Mouse (Mus musculus) lung, adult 18-20 months (tissue): Measurements from ENCODE around the gene Rab36.
"Not testable (repeated sequence)": the region's sequence is repeated elsewhere in the genome, so short reads cannot be mapped to it uniquely, and the experiment has no call there.

ENCODE experiments used
- DNase-seq, 2 experiments: peaks; one replicate each; pipeline ENCODE4 v3.0.0; 2022; ENCODE audit warnings: mixed read lengths in 2 of 2

Gene Rab36

GRCm38 (mm10) chr10:75036883-75037379 lies at the start of gene Rab36:
Gene Rab36, plus strand, starts transcription at chr10:75037058.
- DNase-seq, result peak; percentile 89 to 93

- no peak for DNase-seq
Measured at GRCm38 (mm10) chr10:74987698-74988470, 49.0 kb upstream of the Rab36 start.

- no peak for DNase-seq
Measured at GRCm38 (mm10) chr10:74989814-74990213, 47.0 kb upstream of the Rab36 start.

GRCm38 (mm10) chr10:74990584-74991322 lies 46.1 kb upstream of the Rab36 start:
- peak; percentile 68 to 80 for DNase-seq

GRCm38 (mm10) chr10:74994863-74995262 lies 42.0 kb upstream of the Rab36 start:
- no peak for DNase-seq

GRCm38 (mm10) chr10:74995377-74995776 lies 41.5 kb upstream of the Rab36 start:
- DNase-seq, result peak in 1 of 2 experiments; percentile 23

GRCm38 (mm10) chr10:75001391-75001790 lies 35.5 kb upstream of the Rab36 start:
- DNase-seq, result no peak

GRCm38 (mm10) chr10:75004067-75004466 lies 32.8 kb upstream of the Rab36 start:
- peak; percentile 34 to 65 for DNase-seq

- no peak for DNase-seq
Measured at GRCm38 (mm10) chr10:75006889-75007662, 29.8 kb upstream of the Rab36 start.

GRCm38 (mm10) chr10:75010704-75011103 lies 26.2 kb upstream of the Rab36 start:
- no peak for DNase-seq

GRCm38 (mm10) chr10:75015465-75015864 lies 21.4 kb upstream of the Rab36 start:
- DNase-seq, result no peak

- DNase-seq, result no peak
Measured at GRCm38 (mm10) chr10:75016481-75016880, 20.4 kb upstream of the Rab36 start.

GRCm38 (mm10) chr10:75020271-75020670 lies 16.6 kb upstream of the Rab36 start:
- DNase-seq, result peak; percentile 60 to 64

GRCm38 (mm10) chr10:75021138-75021537 lies 15.7 kb upstream of the Rab36 start:
- DNase-seq, result peak; percentile 64 to 69

- no peak for DNase-seq
Measured at GRCm38 (mm10) chr10:75026491-75026890, 10.4 kb upstream of the Rab36 start.

GRCm38 (mm10) chr10:75028743-75029142 lies 8.1 kb upstream of the Rab36 start:
- no peak for DNase-seq

GRCm38 (mm10) chr10:75029677-75030076 lies 7.2 kb upstream of the Rab36 start:
- no peak for DNase-seq

- DNase-seq, result no peak
Measured at GRCm38 (mm10) chr10:75030234-75030633, 6.6 kb upstream of the Rab36 start.

GRCm38 (mm10) chr10:75031345-75032114 lies 5.3 kb upstream of the Rab36 start:
- DNase-seq, result no peak

- DNase-seq, result peak; percentile 74 to 80
Measured at GRCm38 (mm10) chr10:75032395-75032794, 4.5 kb upstream of the Rab36 start, which contains the start of gene Rsph14. Gene Rsph14, minus strand, starts transcription at chr10:75032586.

GRCm38 (mm10) chr10:75042060-75042459 lies 5.2 kb downstream of the Rab36 start:
- DNase-seq, result not testable (repeated sequence)

- DNase-seq, result no peak
Measured at GRCm38 (mm10) chr10:75044459-75044858, 7.6 kb downstream of the Rab36 start.
